Mouse (Mus musculus) right cerebral cortex, adult 2 months (tissue): Measurements from ENCODE around the gene Sufu.

ENCODE experiments used
- DNase-seq, 2 experiments: peaks; one replicate each; pipeline ENCODE4 v3.0.0; 2021 to 2022; ENCODE audit warnings: low spot score in 2 of 2

Gene Sufu

GRCm38 (mm10) chr19:46394712-46395108 is 2.0 kb upstream of the Sufu start:
- DNase-seq: no peak

DNA sequence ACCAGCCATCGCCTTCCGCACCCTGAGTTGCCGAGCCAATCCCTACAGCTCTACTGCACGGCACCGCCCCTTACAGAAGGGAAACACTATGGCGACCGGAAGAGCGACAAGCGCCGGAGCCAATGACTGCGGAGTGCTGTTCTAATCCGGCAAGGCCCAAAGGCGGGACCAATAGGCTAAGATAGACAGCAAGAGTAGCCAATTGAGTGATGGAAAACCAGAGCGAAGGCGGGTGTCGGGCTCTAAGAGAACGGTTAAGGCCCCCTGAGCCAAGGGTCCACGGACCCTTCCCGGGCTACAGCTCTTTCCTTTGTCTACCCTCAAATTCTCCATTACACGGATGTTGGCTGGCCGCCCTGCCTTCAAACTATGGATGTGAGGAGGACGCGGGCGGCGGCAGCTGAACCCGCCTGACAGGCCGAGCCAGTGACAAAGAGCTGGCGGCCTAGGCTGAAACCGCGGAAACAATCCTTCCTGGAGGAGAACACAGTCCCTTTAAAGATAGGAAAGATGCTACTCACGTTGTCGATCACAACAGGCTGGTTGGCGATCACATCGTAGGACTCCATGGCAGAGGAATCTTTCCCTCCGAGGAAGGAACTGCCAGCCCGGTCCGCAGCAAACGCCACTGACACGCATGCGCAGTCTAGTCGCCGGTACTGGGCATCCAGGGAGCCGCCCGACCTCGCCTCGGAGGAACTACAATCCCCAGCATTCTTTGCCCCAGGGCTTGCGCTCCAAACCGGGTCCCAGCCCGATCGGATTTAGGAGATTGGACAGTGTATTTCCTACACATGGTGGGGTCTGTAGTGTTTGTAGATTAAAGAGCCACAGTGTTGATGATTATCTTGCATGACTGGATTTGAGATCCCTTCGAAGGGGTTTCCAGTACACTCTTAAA is 1.3 kb upstream of the Sufu start, which contains the start of gene Actr1a:
Gene Actr1a (minus strand): TSS at position 640 of the 901 bp plus-strand sequence.
- DNase-seq: peak; percentile 98 to 99

DNA sequence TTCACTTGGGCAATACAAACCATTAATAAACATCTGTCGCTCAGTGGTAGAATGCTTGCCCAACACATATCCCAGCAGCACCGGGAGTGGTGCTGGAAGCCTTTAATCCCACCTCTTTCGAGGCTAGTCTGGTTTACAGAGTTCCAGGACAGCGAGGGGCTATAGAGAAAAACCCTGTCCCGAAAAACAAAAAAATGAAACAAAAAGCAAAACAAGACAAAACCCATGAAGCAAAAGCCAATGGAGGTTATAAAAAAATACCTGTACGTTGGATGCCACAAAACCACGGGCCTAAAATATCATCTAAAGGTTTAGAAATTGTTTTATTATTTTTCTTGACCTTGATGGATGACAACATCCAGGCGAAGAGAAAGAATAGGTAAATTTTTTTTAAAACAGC is 587 bp upstream of the Sufu start:
- no peak for DNase-seq

DNA sequence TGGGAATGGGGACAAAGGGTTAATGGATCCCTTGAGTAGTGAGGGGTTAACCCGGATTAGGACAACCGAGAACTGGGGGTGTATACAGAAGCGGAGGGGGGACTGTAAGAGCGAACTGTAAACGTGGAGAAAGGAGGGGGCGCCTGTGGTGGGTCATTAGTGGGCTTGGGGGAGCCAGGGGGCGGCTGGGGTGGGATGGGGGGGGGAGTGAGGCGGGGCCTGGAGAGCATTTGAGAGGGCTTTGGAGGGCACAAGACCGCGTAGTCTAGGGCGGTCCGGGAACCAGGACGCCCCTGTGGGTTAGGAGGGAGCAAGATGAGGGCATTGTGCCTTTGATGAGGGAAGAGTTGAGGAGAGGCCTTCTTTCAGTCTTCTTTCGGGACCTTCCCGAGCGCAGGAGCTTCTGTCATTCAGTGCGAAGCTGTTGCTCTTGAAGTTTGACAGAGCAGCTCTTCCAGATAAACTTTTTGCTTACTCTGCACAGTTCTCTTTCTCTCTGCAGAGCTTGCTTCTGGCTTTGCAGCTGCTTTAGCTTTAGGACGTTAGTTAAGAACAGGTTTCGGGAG is 823 bp downstream of the Sufu start:
- DNase-seq: no peak

- no peak for DNase-seq
Measured at GRCm38 (mm10) chr19:46398401-46398800, 1.7 kb downstream of the Sufu start.

DNA sequence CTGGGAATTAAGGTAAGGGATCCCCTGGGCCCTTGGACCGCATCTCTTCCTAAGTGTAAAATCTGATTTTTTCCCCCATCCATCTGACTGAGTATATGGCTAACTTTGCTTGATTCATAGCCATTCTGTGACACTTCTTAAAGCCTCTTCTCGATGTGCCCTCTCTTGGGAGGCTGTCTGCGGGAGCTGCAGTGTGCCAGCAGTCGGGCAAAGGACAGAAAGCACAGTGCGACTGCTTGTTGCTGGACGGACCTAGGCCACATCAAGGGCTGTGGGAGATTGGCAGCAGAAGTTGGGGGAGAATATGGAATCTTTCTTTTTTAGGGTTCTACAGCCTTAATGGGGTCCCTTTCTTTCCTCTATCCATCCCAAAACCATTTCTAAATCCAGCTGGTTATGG is 2.7 kb downstream of the Sufu start:
- DNase-seq: no peak

DNA sequence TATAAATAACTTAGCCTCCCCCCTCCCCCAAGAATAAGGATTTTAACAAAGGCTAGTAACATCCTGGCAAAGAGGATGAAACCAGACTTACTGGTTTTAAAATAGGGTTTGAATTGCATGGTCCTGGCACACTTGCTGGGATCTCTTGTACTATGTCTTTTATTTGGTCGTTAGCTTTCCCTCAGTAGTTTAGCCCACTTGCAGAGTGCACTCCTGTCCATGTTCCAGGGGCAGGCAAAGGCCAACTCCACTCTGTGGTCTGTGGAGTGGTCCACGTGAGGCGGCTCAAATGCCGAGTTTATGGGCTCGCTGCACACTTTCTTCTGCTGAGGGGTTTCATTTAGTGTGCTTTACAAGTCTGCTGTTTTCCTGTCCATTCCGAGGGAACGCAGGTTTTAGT is 3.2 kb downstream of the Sufu start:
- DNase-seq: no peak

DNA sequence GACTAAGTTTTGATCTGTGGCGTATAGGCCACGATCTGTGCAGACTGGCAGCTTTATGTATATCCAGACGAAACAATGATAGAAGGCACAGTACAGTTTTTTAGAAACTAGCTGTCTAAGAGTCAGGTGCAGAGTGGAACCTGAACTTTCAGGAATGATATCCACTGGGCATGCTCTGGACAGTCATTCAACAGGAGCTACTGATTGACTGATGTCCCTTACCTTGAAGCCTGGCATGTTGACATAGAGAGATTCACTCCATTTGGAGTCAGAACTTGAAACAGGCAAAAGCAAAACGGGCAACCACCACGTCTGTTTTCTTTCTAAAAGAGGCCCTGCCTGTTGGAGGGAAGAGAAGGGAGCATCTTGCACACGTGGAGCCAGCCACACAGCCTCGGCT is 3.9 kb downstream of the Sufu start:
- DNase-seq: no peak

GRCm38 (mm10) chr19:46404030-46404429 is 7.3 kb downstream of the Sufu start:
- no peak for DNase-seq

GRCm38 (mm10) chr19:46406592-46407386 is 10.1 kb downstream of the Sufu start:
- no peak for DNase-seq

- no peak for DNase-seq
Measured at GRCm38 (mm10) chr19:46409506-46409905, 12.8 kb downstream of the Sufu start.

- no peak for DNase-seq
Measured at GRCm38 (mm10) chr19:46412056-46412805, 15.5 kb downstream of the Sufu start.

- no peak for DNase-seq
Measured at GRCm38 (mm10) chr19:46413969-46414368, 17.3 kb downstream of the Sufu start.

DNA sequence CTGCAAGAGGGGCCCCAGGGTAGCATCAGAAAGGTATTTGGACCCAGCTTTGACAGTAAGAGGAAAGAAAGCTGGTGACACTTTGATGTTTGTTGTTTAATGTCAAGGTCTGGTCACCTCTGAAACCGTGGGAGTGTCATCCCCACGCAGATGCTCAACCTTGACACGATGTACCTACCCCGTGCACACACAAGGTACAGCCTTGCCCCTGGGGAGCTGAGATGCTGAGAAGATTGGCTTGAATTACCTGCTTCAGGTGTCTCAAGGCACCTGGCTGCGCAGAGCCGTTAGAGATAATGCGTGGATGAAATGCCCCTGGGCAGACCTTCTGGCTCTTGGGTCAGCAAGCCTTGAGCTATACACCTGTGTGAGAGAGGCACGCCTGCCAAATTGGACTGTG is 17.8 kb downstream of the Sufu start:
- no peak for DNase-seq

GRCm38 (mm10) chr19:46416276-46416675 is 19.6 kb downstream of the Sufu start:
- no peak for DNase-seq

DNA sequence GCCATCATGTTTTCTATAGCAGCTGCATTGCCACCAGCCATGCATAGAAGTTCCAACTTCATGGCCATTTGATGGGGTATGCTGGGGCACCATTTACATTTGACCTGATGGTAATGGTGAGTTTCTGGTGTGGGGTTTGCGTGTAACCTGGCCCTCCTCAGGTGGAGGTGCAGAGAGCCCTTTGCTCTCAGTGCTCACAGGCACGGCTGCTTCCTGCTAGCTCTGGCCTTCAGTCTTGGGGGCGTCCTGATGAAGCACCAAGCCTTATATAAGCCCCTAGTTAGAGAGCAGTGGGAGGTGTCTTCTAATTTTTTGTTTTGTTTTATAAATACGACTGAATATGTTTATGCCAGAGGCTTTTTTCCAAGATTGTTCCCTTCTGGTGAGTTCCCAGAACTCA is 21.4 kb downstream of the Sufu start:
- peak in 1 of 2 experiments; percentile 18 for DNase-seq

DNA sequence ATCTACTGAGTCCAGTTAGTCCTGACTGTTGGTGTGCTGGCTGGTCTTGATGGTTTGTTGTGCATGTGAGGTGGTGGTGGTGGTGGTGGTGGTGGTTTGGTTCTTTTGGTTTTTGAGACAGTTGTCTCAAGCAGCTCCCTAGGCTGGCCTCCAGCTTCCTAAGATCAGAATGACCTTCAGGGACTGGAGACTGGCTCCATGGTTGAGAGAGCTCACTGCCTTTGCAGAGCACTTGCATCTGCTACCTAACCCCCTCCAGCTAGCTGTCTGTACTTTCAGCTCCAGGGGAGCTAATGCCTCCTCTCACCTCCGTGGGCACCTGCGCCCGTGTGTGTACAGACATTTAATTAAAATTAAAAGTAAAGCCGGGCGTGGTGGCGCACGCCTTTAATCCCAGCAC is 23.7 kb downstream of the Sufu start:
- no peak for DNase-seq

DNA sequence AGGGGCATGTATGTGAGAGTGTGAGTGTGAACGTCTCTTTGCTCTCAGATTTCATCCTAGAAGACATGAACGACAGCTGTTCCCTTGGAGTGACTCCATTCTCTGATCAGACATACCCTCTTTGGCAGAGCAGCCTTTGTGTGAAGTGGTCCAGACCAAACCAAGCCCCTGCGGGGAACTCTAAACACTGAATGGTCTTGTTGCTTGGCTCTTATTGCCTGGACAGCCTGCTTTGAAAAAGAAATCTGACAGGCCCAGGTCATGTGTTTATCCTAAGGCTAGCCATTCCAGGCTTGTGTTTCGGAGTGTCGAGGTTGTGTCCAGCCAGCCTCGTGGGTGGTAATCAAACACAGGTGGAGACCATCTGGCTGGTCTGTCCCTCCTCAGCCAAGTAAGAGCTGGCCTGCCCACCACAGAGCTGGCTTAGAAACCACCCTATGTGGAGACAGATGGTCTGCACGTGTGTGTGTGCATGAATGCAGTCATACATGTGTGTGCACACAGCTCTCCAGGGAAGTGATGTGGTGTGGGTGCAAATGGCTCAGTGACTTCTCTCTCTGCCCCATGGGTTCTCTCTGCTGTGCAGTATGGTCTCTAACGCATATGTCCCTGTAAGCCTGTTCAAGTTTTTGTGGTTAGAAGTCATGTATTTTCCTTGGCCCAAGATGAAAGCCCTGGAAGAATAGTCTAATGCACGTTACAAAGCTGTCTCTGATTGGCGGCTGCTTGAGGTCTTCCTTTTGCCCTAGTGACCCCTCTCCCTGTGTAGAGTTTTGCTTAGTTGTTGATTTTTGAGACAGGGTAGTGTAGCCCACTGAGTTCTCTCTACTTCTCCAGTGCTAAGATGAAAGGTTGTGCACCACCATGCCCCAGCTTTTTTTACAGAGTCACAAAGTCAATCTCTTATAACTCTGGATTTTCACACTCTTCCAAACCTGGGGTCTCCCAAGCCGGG is 26.0 kb downstream of the Sufu start:
- DNase-seq: peak in 1 of 2 experiments; percentile 8

GRCm38 (mm10) chr19:46425266-46425665 is 28.6 kb downstream of the Sufu start:
- no peak for DNase-seq

- no peak for DNase-seq
Measured at GRCm38 (mm10) chr19:46426488-46426887, 29.8 kb downstream of the Sufu start.

DNA sequence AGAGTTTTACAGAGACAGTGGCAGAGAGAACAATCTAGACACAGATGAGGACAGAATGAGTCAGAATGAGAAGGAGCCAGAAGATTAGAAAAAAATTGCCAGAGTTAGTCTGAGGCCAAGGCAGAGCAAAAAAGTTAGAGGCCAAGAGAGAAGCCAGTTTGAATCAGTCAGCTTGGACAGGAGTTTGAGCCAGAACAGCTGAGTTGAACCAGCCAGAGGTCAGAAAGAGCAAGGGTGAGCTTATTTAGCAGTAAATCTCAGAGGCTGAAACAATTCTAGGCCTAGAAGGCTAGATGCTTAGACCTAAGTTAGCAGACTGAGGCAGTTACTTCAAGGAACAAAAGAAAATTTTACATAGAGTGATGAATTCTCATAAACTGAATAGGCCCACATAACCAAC is 32.6 kb downstream of the Sufu start:
- no peak for DNase-seq
